Mouse (Mus musculus): Measurements from ENCODE around the gene Rnf149.

- TF ChIP-seq POLR2A (IDR thresholded peaks at IDR 0.05; ENCODE audit: insufficient read depth, low read length) (peak; percentile 97), CTCF (IDR thresholded peaks at IDR 0.05; ENCODE audit: low read depth, low read length) (no peak), EP300 (IDR thresholded peaks at IDR 0.05; ENCODE audit: insufficient read depth, low read depth, low read length) (peak; percentile 45; the same call in 1 of the 2 replicates)
Observed at GRCm38 (mm10) chr1:39577253-39577705, at the start of gene Rnf149.
